Mouse (Mus musculus) lung, adult 2 months (tissue): ENCODE measurements around the gene Pawr.

Experiments
- CTCF ChIP-seq: fragments of 200-500 bp; IDR thresholded peaks from 2 replicates; pipeline ENCODE4 v1.5.1; 2011; ENCODE audit warnings: mild to moderate bottlenecking, low read length, control low read depth; ENCODE audit not compliant: insufficient read depth
- POLR2A ChIP-seq: fragments of 200-500 bp; IDR thresholded peaks from 2 replicates; pipeline ENCODE4 v1.6.1; 2011; ENCODE audit warnings: low read depth, mild to moderate bottlenecking, control low read depth, low read length, borderline replicate concordance; ENCODE audit errors: extremely low read depth

- TF ChIP-seq POLR2A, result no peak
- TF ChIP-seq CTCF, result no peak
These were observed 38.2 kb upstream of the Pawr start for GRCm38 (mm10) chr10:108293620-108294195.
